Mouse (Mus musculus) embryonic facial prominence, embryonic 11.5 days (tissue): ENCODE measurements at regions not wholly inside any gene's neighbourhood (a gene's known extent, or its start where the extent isn't known, plus 50 kb on each side); places are given as distances from the start of the nearest gene placed in this dataset.

Source experiments
- ATAC-seq: fragments of 200-750 bp; cut with Nextera tagmentation; replicated peaks from 2 replicates; pipeline ENCODE4 v1.8.0; 2017; ENCODE audit warnings: low read depth; ENCODE audit not compliant: insufficient number of reproducible peaks, low FRiP score, low TSS enrichment
- DNase-seq: peaks from one replicate; pipeline ENCODE4 v3.0.0-alpha.2; 2015; ENCODE audit warnings: low spot score
- H3K27ac ChIP-seq: fragments of 300-500 bp; sonication (generic); replicated peaks from 2 replicates; pipeline ENCODE4 v1.5.1; 2014; ENCODE audit warnings: mild to moderate bottlenecking, low read depth, low read length, control low read depth
- H3K27me3 ChIP-seq: fragments of 300-500 bp; sonication (generic); 2 replicates; pipeline ENCODE4 v1.6.1; 2014; ENCODE audit warnings: mild to moderate bottlenecking, low read length, moderate library complexity, mixed read lengths; ENCODE audit not compliant: control insufficient read depth, insufficient read depth
- H3K36me3 ChIP-seq: fragments of 300-500 bp; sonication (generic); replicated peaks from 2 replicates; pipeline ENCODE4 v1.6.1; 2014; ENCODE audit warnings: low read depth, mild to moderate bottlenecking, low read length, moderate library complexity, mixed read lengths; ENCODE audit not compliant: control insufficient read depth, insufficient read depth
- H3K4me1 ChIP-seq: fragments of 300-500 bp; sonication (generic); 2 replicates; pipeline ENCODE4 v1.6.1; 2014; ENCODE audit warnings: low read length, mixed read lengths; ENCODE audit not compliant: control insufficient read depth, insufficient read depth
- H3K4me2 ChIP-seq: fragments of 300-500 bp; sonication (generic); 2 replicates; pipeline ENCODE4 v1.6.1; 2014; ENCODE audit warnings: low read depth, mild to moderate bottlenecking, control low read depth, low read length, moderate library complexity
- H3K4me3 ChIP-seq: fragments of 300-500 bp; sonication (generic); 2 replicates; pipeline ENCODE4 v1.5.1; 2014; ENCODE audit warnings: low read depth, low read length, control low read depth
- H3K9ac ChIP-seq: fragments of 300-500 bp; sonication (generic); replicated peaks from 2 replicates; pipeline ENCODE4 v1.6.1; 2014; ENCODE audit warnings: mild to moderate bottlenecking, control low read depth, low read length
- H3K9me3 ChIP-seq: fragments of 300-500 bp; sonication (generic); replicated peaks from 2 replicates; pipeline ENCODE4 v1.6.1; 2016; ENCODE audit warnings: mild to moderate bottlenecking, low read length, inconsistent platforms, mixed read lengths; ENCODE audit not compliant: control insufficient read depth
- WGBS: fragments of 180-500 bp; shearing (Covaris S2); extraction: QIAGEN DNeasy Blood & Tissue Kit; methylation state at CpG from one replicate; pipeline ENCODE4 v1.1.7; 2014; 5-methylcytosine and 5-hydroxymethylcytosine counted together

DNA sequence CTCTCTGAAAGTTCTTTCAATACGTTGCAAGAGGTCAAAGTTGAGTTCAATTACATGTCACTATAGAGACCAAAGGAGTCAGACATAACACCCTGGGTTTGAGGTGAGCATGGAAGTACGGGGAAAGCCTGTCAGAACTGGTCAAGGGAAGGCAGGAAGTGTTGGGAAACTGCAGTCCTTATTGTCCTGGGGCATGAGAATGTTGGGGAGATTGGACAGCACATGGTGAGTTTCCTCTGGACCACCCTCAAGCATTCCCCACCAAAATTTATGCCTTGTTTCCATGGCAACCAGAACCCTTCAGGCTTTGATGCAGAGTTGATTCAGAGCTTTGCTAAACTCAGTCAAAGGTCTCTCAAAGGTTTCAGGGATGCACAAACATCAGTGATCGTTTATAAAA, 276.5 kb downstream of the Basp1 start:
- no peaks in the 10 kb centered on the region for H3K4me1 ChIP-seq
- H3K9me3 ChIP-seq, result no peaks in the 10 kb centered on the region
- DNase-seq (peak; percentile 41), ATAC-seq (no peak)
- H3K27me3 ChIP-seq, result no peaks in the 10 kb centered on the region
- H3K36me3 ChIP-seq, result no peaks in the 10 kb centered on the region
- WGBS, result 36% methylated on average over 3 of the region's 3 CpGs
- no peak overlapping the region for H3K4me3 ChIP-seq
- H3K27ac ChIP-seq, result no peak overlapping the region
- H3K4me2 ChIP-seq, result no peak overlapping the region
- no peak overlapping the region for H3K9ac ChIP-seq

DNA sequence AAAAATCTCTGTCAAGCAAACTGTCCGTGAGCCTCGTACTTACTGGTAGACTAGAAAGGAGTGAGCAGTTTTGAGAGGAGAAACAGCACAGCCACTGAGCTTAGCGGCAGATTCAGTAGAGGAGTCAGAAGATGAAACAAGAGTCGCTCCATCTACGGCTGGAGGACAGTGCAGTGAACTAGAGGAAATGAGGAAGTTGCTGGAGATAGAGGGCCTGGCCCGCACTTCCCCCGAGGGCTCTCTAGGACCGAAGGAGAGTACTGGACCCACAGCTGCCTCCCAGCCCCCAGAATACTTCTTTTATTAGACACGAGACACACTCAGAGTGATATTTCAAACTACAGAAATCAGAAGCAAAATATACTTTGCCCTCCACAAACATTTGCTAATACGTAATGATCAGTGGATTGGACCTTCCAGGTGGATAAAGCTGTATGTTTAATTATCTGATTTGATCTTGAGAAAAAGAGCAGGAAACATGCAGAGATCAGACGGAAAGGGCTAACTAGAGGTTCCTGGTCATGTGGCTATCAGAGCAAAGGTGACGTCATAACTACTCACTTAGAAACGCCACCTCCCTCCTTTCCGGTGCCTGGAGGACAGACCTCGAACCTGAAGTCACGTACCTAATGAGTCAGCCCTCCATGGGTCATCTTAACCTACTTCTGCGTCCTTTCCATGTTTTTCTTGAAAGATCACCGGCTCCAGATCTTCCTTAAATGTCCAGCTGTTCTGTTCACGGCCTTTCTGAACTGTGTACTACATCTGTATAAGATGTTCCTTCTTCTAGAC, 277.9 kb downstream of the Basp1 start:
- no peak overlapping the region for H3K9ac ChIP-seq
- DNase-seq, result no peak

DNA sequence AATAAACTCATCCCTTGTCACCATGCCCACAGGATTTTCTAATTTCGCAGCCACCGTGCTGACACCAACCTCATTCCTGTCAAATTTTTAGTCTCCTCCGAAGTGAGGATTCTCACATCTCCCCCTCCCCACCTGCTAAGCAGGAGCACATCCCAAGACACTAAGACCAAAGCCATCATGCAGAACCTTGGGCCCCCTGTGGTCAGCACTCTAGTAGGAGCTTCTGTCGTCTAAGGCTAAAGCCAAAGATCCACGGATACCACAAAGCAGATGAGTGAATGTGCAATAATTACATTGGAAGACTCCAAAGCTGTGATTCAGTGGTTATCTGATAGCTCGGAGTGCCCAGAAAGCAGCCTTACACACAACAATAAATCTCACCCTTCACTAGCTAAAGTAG, 283.5 kb downstream of the Basp1 start:
- ATAC-seq (no peak), DNase-seq (no peak)
- H3K9ac ChIP-seq, result no peak overlapping the region
- no peaks in the 10 kb centered on the region for H3K36me3 ChIP-seq
- H3K9me3 ChIP-seq, result no peaks in the 10 kb centered on the region
- no peaks in the 10 kb centered on the region for H3K27me3 ChIP-seq
- 77% methylated on average over 6 of the region's 6 CpGs for WGBS
- no peak overlapping the region for H3K4me3 ChIP-seq
- no peak overlapping the region for H3K27ac ChIP-seq
- H3K4me2 ChIP-seq, result no peak overlapping the region
- H3K4me1 ChIP-seq, result no peaks in the 10 kb centered on the region

More for the DNA sequence above, 277.9 kb downstream of the Basp1 start:
- 84% methylated on average over 19 of the region's 19 CpGs for whole genome bisulfite sequencing
- ATAC-seq, result no peak
- H3K27me3 ChIP-seq, result no peaks in the 10 kb centered on the region
- H3K4me1 ChIP-seq, result no peaks in the 10 kb centered on the region
- H3K36me3 ChIP-seq, result no peaks in the 10 kb centered on the region
- H3K9me3 ChIP-seq, result no peaks in the 10 kb centered on the region
- H3K4me2 ChIP-seq, result no peak overlapping the region
- H3K4me3 ChIP-seq, result no peak overlapping the region
- no peak overlapping the region for H3K27ac ChIP-seq

DNA sequence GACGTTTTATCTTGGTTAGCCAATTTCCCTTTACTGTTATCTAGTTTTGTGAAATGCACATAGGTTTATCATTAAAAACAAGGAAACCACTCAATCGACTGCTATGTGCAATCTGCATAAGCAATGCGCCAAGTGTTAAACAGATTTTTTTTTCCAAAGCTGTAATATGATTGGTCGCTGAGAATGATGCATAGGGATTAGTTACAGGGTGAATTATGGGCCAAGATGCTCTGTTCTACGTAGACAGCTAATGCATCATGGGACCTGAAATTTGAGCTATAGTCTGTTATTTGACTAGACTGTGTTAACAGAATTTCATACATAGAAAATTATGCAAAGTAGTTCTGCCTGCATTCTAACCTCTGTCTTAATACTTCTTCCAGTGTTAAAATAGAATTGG, 284.0 kb downstream of the Basp1 start:
- Histone ChIP-seq H3K4me3 (no peak overlapping the region), H3K9me3 (no peaks in the 10 kb centered on the region), H3K36me3 (no peaks in the 10 kb centered on the region), H3K4me2 (no peak overlapping the region), H3K27ac (no peak overlapping the region), H3K27me3 (no peaks in the 10 kb centered on the region), H3K4me1 (no peaks in the 10 kb centered on the region), H3K9ac (no peak overlapping the region)
- 80% methylated on average over 5 of the region's 5 CpGs for WGBS
- no peak for ATAC-seq
- no peak for DNase-seq

DNA sequence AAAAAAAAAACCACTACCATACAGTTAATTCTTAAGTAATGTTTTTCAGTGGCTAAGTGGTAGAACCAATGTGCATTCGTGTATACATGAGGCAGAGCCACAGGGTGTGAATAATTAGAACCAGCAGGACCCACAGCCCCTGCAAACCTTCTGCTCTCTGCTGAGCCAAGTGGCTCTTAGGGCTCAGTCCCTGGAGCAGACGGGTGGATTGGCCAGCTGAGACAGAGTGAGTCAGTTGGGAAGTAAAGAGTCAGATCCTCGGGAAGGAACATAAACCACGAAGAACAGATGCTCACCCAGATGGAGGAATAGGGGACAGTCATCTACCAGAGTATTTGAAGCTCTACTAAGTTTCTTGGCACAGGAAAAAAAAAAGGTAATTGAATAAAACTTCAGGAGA, 293.1 kb downstream of the Basp1 start:
- H3K36me3 ChIP-seq, result no peaks in the 10 kb centered on the region
- H3K27ac ChIP-seq, result no peak overlapping the region
- H3K9me3 ChIP-seq, result no peaks in the 10 kb centered on the region
- DNase-seq (peak; percentile 5), ATAC-seq (no peak)
- no peak overlapping the region for H3K4me2 ChIP-seq
- H3K27me3 ChIP-seq, result no peaks in the 10 kb centered on the region
- 43% methylated on average over 4 of the region's 4 CpGs for WGBS
- no peaks in the 10 kb centered on the region for H3K4me1 ChIP-seq
- H3K9ac ChIP-seq, result no peak overlapping the region
- H3K4me3 ChIP-seq, result no peak overlapping the region

DNA sequence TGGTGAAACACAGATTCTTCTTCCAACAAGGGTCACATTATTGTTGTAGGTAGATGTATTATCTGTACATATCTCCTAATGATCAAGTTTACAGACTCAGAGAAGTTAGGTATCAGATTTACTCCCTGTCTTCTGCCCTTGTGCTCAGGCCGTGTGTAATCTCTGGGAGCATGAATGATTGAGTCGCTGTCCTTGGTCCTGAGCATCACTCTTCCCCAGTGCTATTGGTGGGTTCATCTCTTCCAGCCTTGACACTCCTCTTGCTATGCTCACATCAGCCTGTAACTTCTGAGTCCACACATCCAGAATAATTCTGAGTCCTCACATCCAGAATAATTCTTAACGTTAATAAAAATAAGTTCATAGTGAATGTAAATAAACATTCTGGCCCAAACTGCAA, 295.6 kb downstream of the Basp1 start:
- WGBS, result 31% methylated on average over 3 of the region's 3 CpGs

DNA sequence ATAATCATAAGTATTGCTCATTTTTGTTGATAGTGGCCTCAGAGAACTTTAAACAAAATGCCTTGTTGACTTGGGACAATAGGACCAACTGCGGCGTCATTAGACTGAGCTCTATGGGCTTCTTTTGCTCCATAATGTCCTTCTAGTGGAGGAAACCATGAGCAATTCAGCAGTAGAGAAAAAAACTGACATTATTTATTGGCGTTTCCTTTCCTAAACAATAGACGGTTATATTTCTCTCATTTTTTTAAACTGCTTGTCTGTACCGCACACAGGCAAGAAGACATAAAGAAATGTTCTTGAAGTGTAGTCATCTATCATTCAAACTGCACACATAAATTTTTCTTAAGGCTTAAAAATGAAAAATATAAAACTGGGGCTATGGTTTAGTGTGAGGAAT, 310.8 kb downstream of the Basp1 start:
- no peaks in the 10 kb centered on the region for H3K36me3 ChIP-seq
- DNase-seq (no peak), ATAC-seq (no peak)
- no peaks in the 10 kb centered on the region for H3K4me1 ChIP-seq
- WGBS, result 89% methylated on average over 5 of the region's 5 CpGs
- H3K9ac ChIP-seq, result no peak overlapping the region
- H3K4me3 ChIP-seq, result no peak overlapping the region
- H3K27me3 ChIP-seq, result no peaks in the 10 kb centered on the region
- H3K9me3 ChIP-seq, result no peaks in the 10 kb centered on the region
- no peak overlapping the region for H3K27ac ChIP-seq
- no peak overlapping the region for H3K4me2 ChIP-seq

More for the DNA sequence above, 295.6 kb downstream of the Basp1 start:
- H3K27me3 ChIP-seq, result no peaks in the 10 kb centered on the region
- H3K9me3 ChIP-seq, result no peaks in the 10 kb centered on the region
- no peak overlapping the region for H3K4me3 ChIP-seq
- ATAC-seq (no peak), DNase-seq (peak; percentile 82)
- H3K9ac ChIP-seq, result no peak overlapping the region
- no peaks in the 10 kb centered on the region for H3K36me3 ChIP-seq
- no peaks in the 10 kb centered on the region for H3K4me1 ChIP-seq
- H3K27ac ChIP-seq, result no peak overlapping the region
- no peak overlapping the region for H3K4me2 ChIP-seq

DNA sequence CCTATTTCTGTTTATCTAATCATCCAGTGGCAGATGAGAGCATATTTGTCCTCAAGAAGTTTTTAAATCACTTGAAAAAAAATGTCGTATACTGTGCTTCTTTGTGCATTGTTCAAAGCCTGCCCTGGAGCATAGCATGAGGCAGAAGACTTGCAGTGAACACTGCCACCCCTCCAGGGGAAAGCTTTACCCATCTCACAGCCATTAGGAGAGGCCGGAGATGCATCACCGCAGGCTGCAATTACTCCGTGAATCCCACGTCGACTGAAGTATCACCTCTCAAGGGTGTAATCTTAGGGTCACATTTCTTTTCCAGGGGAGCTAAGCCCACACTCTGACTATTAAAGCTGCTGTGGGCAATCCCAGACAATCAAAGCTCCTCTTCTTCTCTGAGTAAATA, 319.8 kb downstream of the Basp1 start:
- Histone ChIP-seq H3K27me3 (no peaks in the 10 kb centered on the region), H3K36me3 (no peaks in the 10 kb centered on the region), H3K9me3 (no peaks in the 10 kb centered on the region), H3K4me2 (no peak overlapping the region), H3K4me3 (no peak overlapping the region), H3K27ac (no peak overlapping the region), H3K9ac (no peak overlapping the region), H3K4me1 (no peaks in the 10 kb centered on the region)
- no peak for ATAC-seq
- peak; percentile 17 for DNase-seq
- 17% methylated on average over 6 of the region's 6 CpGs for WGBS
